Mouse (Mus musculus) colon, adult 2 months (tissue): Measurements from ENCODE around the gene Fv1. TPM values are rescaled to one million over a fixed set of nuclear protein-coding genes. Genes with fewer than 3 reads are reported as not detected.

Source experiments
- polyA plus RNA-seq: library from polyadenylated mRNA; depleted of rRNA; stranded (reverse); fragments of >200 nt; gene quantifications from 2 replicates; pipeline ENCODE4 v1.2.3, GENCODE M21; 2012; rRNA removed

The Fv1 gene
- 0.47 and 0.83 TPM in 2 replicates for polyA plus RNA-seq

GRCm38 (mm10) chr4:147868450-147869031 lies at the start of gene Fv1, which contains the start of gene Miip:
Gene Fv1, plus strand, starts transcription at chr4:147868979.
Gene Miip, minus strand, starts transcription at chr4:147868816.

DNA sequence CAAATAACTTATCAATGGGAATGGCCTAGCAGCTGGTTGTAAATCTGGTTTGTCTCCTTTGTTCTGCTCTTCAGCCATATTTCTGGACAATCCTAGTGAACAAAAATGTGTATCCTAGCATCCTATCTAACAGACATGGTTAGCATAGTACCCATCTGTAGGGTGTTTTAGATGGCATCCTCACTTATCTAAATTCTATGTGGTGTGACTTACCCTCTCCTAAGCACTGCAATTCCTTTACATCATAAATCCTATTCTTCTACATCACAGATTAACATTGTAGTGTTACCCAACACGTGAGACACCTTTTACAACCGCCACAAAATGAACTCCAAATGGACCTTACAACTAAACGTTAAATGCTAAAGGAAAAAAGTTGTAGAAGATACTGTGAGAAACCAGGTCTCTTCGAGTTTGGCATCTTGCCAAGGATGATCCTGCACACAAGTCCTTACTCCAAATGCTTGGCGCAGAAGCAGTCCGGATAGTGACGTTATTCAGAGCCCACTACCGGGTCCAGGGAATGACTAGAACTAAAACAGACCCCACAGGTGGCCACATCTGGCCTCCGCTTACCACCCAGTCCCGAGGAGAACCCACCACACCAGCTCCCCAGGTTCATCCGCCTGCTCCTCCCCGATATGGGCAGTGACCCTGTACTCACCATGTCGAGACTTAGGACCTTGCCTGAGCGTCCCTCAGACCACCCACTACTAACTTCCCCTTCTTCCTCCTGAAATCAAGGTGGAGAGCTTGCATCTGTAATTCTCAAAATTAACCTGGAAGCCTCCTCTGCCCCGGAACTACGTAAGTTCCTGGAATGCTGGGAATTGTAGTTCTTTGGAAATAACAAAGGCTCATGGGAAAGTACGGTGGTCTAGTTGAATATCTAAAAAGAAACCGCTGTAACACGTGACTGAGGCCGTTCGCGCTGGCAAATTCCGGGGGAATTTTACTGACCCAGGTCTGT lies 20.9 kb upstream of the Fv1 start, which contains the start of gene Zfp933:
Gene Zfp933 (minus strand): TSS at position 753 of the 970 bp plus-strand sequence.

DNA sequence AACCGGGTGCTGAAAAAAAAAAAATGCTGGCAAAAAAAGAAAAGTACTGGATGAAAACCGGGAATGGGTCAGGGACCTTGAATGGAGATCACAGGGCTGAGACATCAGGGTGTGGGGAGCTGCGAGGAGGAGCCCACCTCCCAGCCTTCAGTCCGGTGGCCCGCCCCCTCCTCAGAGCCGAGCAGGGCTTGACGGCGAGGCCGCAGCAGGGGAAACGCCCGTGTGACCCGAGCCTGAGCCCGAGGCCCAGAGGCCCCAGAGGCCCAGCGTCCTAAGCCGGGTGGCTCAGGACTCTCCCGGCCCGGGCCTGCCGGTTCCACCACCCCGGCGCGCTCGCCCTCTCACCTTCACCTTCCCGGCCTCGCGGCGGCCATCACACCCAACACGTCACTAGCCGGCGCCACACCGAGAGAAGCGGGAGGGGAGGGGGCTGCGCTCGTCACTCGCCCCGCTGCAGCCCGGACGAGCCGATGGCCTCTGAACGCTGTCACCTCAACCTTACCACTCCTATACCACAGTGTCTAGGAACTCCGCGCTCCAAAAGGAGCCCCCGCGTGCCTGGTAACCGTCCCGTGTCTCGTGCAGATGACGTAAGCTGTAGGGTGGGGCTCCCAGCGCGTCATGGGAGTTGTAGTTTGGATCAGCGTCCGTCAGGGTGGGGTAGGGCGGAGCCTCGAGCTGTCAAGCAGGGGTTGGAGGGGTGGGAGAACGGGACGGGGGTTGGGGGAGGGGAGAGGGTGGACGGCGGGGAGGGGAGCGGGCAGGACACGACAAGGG lies 35.7 kb downstream of the Fv1 start, which contains the start of gene Mfn2:
Gene Mfn2 (minus strand): TSS at position 392 of the 777 bp plus-strand sequence.

Other genes with a start within 250 kb of the Fv1 start
- not detected in 2 replicates for gene Zfp979, start 226.5 kb upstream of the Fv1 start, polyA plus RNA-seq
- not detected in 2 replicates for gene Zfp534, start 166.4 kb upstream of the Fv1 start, polyA plus RNA-seq
- 0.12 TPM in 2 replicates for gene Zfp984, start 59.2 kb upstream of the Fv1 start, polyA plus RNA-seq
- gene Zfp933, start 20.6 kb upstream of the Fv1 start, polyA plus RNA-seq, result 0.34 and 0.35 TPM in 2 replicates
- 59.8 and 88.8 TPM in 2 replicates for gene Miip, start 163 bp upstream of the Fv1 start, polyA plus RNA-seq
- gene Mfn2, start 35.7 kb downstream of the Fv1 start, polyA plus RNA-seq, result 51.7 and 58.1 TPM in 2 replicates
- gene Plod1, start 67.8 kb downstream of the Fv1 start, polyA plus RNA-seq, result 28.2 and 36.6 TPM in 2 replicates
- gene 2510039O18Rik, start 71.9 kb downstream of the Fv1 start, polyA plus RNA-seq, result 200 and 218 TPM in 2 replicates
- not detected in 2 replicates for gene Nppb, start 116.8 kb downstream of the Fv1 start, polyA plus RNA-seq
- gene Nppa, start 131.7 kb downstream of the Fv1 start, polyA plus RNA-seq, result not detected in 2 replicates
- 3.9 and 4.8 TPM in 2 replicates for gene Clcn6, start 169.8 kb downstream of the Fv1 start, polyA plus RNA-seq
- gene Mthfr, start 170.1 kb downstream of the Fv1 start, polyA plus RNA-seq, result 21.1 and 24.5 TPM in 2 replicates
- gene Agtrap, start 219.1 kb downstream of the Fv1 start, polyA plus RNA-seq, result 35.6 and 37.8 TPM in 2 replicates